Mouse (Mus musculus) frontal cortex, adult 2 months (tissue): ENCODE measurements around the gene E030025P04Rik. TPM values are rescaled to one million over a fixed set of nuclear protein-coding genes. Genes with fewer than 3 reads are reported as not detected.

Source experiments
- DNase-seq, 2 experiments: peaks; one replicate each; pipeline ENCODE4 v3.0.0; 2022; ENCODE audit warnings: low spot score in 1 of 2; ENCODE audit errors: extremely low spot score in 1 of 2
- polyA plus RNA-seq: library from polyadenylated mRNA; depleted of rRNA; stranded (reverse); fragments of >200 nt; gene quantifications from 2 replicates; pipeline ENCODE4 v1.2.3, GENCODE M21; 2012; rRNA removed

Gene E030025P04Rik
- polyA plus RNA-seq: not detected in 2 replicates

GRCm38 (mm10) chr11:109144236-109144635 lies at the start of gene E030025P04Rik:
TSS of gene E030025P04Rik (minus strand) at chr11:109144369.
- DNase-seq: no peak

DNA sequence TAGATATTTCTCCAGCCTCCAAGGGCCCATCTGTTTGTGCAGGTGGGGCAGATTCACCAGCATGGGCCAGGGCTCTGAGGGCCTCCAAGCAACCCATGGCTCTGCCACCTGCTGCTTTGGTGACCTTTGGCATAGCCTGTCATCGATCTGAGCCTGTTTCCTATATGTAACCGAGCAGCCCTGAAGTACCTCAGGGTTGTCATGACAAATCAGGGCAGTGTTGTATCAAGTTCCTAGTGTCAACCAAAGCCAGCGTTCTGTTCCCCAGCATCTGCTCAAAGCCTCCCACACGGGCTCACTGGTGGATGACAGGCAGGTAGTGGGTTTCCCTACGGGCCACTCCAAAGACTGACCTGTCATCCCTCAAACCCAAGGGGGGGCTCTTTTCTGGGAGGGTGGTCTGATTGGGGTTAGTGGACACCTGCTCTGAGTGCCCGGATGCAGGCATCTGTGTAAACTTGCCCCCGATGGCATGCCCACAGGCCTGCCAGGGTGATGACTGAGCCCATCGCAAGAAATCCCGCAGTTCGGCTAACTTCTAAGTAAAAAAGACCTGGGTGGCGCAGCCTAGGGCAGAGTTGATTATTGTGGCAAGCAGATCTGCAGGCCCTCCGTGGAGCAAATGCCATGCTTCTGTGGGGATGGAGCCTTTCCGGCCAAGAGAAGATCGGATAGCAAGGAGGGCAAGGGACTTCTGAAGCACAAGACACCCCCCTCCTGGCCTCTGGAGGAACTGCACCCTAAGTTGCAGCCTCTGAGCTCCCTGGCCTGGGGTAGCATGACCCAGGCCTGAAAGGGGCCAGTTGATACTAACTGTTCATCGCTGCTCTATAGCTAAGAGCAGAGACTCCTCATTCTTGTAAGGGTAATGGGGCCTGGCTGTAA lies 48.7 kb upstream of the E030025P04Rik start:
- DNase-seq: peak; percentile 34 to 85

DNA sequence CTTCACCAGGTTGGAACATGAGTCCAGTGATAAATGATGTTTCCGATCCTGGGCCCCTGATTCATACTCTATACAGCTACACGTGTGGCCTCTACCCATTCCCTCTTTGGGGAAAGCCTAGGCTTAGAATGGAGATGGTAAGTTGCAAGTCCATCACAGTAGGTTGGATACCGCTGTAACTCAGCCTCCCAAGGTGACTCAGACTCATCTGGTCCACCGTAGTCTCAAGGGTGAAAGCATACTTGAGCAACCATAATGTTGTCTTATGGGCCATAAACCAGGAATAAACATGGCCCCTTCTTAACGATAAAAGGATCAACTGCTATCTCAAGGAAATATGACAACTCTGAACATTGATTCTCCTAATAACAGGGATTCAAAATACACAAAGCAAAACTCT lies 44.1 kb upstream of the E030025P04Rik start:
- DNase-seq: no peak

GRCm38 (mm10) chr11:109187631-109188184 lies 43.5 kb upstream of the E030025P04Rik start:
- DNase-seq: no peak

- DNase-seq: no peak
Observed at GRCm38 (mm10) chr11:109181118-109181517, 36.9 kb upstream of the E030025P04Rik start.

- no peak for DNase-seq
Observed at GRCm38 (mm10) chr11:109180290-109180689, 36.1 kb upstream of the E030025P04Rik start.

DNA sequence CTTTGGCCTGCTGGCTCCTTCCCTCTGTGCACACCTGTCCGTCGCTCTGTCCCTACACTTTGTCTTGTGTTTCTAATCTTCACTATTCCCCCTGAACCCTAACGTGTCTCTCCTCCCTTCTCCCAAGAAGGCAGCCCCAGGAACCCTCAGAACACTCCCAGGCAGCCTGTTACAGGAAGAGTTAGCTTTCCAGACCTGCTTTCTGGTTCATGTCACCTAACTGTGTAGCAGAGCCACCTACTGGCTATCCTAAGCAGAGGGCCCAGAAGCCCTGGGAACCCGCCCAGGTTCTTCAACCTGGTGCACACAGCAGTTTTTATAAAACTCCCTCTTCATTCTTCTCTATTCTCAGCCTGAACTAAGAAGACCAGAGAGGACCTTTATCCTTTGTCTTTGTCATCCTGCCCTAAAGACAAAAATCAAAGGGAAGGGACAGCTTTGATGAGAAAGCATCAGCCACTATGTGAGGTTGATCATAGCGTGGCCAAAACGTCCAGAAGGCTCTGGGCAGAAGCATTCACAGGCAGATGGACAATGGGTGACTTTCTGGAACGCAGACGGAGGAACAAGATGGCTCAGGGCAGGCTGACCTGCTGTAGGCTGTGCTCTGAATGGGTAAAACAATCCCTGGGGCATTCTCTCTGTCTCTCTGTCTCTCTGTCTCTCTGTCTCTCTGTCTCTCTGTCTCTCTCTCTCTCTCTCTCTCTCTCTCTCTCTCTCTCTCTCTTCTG lies 34.8 kb upstream of the E030025P04Rik start:
- peak; percentile 20 to 79 for DNase-seq

DNA sequence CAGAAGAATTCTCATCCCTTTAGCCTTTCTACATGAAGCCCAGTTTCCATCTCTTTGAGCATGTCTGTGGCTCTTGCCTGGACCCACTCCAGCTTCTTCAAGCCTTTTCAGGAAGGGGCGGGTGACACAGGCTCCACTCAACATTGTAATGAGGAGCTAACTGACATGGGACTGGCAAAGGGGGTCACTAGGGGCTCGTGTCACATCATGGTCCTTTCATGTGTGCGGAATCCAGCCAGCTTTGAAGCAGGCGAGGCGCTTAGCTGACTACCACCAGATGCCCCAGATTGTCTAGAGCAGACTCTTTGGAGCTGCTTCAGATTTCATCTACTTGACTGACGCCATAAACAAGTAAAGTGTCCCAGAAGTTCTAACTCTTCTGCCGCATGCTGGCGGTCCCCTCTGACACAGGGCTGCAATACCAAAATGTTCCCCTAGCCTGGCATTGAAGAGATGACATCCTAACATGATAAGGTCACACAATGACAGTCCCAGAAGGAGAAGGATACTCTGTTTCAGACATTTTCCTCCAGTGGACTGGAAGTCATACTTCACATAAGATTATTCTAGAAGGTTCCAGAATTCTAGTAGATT lies 31.3 kb upstream of the E030025P04Rik start:
- no peak for DNase-seq

DNA sequence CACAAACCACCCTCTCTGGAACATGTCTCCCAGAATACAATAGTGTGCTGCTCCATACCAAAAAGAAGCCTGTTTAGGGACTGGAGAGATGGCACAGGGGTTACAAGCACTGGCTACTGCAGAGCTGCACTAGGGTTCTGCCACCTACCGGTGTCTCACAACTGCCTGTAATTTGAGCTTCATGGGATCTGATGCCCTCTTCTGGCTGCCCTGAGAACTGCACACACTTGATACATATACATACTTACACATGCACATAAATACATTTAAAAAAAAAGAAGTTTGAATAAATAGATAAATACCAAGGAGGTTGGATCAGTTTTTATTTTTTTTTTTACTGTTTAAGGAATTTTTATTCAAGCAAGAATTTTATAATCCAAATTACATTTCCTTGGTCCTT lies 28.1 kb upstream of the E030025P04Rik start:
- DNase-seq: no peak

DNA sequence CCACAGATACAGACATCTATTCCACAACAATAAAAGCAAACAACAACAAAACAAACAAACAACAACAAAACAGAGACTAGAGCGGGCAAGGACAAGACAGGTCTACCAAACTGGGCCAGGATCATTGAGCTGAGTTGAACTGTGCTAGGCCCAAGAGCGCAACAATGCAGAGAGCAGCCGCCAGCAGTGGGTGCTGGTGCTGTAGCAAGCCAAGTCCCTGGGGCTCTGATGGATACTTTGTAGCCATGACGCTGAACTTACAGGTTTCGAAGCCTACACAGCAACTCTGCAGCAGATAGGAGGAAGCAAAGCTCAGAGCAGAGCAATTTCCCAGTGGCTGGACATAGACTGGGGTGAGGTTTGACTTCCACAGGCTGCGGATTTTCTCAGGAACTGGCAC lies 26.6 kb upstream of the E030025P04Rik start:
- no peak for DNase-seq

- no peak for DNase-seq
Observed at GRCm38 (mm10) chr11:109157694-109158093, 13.5 kb upstream of the E030025P04Rik start.

DNA sequence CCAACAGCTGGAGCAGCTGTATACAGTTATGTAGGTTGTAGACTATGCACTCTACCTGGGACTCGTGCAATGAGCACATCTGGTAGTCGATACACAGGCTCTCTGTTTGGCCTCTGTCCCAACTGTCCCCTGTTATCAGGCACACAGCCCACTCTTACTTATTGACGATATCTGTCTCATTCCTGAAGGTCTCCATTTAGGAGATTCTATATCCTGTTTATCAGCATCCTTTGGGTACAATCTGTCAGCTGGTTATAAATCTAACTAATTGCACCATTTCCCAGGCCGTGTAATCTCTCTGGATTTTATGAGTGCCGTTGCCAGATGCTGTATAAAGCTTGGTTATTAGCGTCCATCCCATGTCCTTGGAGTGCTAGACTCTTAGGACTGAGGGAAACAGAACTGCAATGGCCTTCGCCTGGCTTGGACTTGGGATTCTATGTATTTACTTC lies 747 bp upstream of the E030025P04Rik start:
- no peak for DNase-seq

DNA sequence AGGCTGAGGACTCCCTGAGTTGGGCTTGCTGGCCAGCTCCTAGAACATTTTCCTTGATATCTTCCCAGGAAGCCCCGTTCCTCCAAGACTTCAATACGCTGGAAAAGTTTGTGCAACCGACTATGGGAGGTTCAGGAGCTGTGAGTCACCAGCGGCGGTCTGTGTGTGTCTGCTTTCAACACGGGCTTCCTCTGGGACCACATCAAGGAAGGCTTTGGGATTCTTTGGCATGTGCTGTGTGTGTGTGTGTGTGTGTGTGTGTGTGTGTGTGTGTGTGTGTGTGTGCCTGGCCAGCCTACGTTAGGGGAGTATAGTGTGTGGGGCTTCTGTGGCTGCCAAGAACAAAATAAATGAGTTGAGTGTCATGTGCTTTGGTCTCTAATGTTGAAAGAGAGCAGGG lies 17.7 kb downstream of the E030025P04Rik start:
- no peak for DNase-seq

GRCm38 (mm10) chr11:109125451-109125850 lies 18.7 kb downstream of the E030025P04Rik start:
- peak in 1 of 2 experiments; percentile 16 for DNase-seq

DNA sequence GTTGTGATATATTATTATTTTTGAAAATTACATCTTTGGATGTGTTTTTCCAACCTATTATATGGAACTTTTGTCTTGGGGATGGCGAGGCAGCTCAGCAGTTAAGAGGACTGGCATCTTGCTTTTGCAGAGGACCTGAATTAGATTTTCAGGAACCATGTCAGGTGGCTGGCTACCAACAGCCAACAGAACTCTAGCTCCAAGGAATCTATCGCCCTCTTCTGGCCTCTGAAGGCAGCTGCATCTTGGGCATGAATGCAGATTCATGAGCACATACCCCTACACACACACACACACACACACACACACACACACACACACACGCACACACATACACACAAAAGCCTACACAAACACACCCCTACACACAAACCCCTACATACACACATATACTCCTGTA lies 19.9 kb downstream of the E030025P04Rik start:
- peak in 1 of 2 experiments; percentile 46 for DNase-seq

DNA sequence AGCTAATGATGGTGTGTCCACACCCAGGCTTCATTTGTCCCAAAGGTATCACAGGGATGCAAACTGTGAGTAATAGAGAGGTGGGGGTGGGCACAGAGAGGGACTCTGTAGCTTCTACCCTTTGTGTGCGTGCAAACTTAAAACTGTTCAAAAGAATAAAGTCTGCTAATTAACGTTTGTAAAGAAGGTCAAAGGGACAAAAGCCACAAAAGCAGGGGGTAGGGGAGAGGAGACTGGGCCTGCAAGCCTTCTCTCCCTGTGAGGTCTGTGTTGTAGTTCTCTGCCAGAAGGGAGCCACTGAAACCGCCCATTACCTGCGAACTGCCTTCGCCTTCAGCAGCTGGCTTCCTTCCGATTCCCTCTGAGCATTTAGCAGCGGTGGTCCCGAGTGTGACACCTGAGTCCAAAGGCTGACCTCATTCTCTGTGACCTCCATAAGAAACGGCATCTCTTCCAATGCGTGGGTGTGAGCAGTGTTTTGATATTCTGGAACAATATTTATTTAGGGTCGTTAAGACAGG lies 34.3 kb downstream of the E030025P04Rik start:
- no peak for DNase-seq

DNA sequence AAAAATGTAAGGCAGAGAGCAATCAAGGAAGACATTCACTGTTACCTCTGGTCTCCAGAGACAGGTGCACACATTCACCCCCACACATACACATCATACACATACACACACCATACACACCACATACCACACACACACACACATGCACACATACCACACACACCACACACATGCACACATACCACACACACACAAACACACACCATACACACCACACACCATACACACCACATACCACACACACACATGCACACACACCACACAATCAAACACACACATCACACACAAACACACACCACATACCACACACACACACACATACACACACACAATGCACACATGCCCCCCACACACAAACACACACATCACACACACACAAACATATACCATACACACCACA lies 35.1 kb downstream of the E030025P04Rik start:
- no peak for DNase-seq

GRCm38 (mm10) chr11:109107518-109108205 lies 36.5 kb downstream of the E030025P04Rik start:
- DNase-seq: no peak

GRCm38 (mm10) chr11:109106751-109107150 lies 37.4 kb downstream of the E030025P04Rik start:
- no peak for DNase-seq

- no peak for DNase-seq
Observed at GRCm38 (mm10) chr11:109106181-109106580, 38.0 kb downstream of the E030025P04Rik start.
